Comparison of ENCODE assay signal across 12 mouse cellular contexts in the genomic region with DNA sequence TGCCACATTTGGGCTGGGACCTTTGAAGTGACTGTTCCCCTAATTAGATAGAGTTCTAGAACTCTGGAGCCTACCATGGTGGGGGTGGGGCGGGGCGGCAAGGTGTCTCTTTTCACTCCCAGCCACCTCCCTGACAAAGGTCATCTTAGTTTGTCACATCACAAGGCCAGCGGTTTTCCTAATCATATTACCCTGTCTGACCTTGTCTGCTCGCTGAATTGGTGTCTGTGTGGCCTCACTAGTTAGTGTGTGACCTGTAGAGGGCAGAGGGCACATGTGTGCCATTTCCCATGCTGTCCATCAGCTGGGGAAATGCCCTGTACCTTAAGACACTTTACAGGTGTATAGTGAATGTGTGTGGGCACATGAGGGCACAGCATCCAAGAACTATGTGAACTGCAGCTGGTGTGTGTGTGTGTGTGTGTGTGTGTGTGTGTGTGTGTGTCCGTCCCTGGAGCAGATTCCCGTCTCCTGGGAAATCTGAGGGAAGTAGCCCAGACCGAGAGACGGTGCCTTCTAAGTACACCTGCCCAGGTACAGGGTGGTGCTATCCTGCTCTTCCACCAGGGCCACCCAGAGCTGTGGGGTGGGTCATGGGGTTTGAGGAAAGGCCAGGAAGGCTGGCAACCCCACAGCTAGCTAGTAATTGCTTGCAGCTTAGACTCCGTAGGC.
A peak's percentile ranks its signal among the peaks of the same experiment; 100 is the strongest.
DNase-seq lines count a peak whose midpoint lies in the region; ATAC-seq and TF ChIP-seq lines count a peak whose summit lies in the region.
"Had no signal": no experiment of that assay in that cellular context is flagged by ENCODE, and none has a peak within 500 bp of the region (broad histone marks: within the 10 kb centered on the region; RNA-seq: fewer than 3 reads in every experiment).

No protein-coding gene starts in this region.

- no peaks in the 10 kb centered on the region for H3K9me3 ChIP-seq in heart, embryonic 15.5 days (replicated peaks)
- H3K9me3 ChIP-seq in liver, embryonic 11.5 days (ENCODE audit: control insufficient read depth, low read length): no peaks in the 10 kb centered on the region
- no peaks in the 10 kb centered on the region for H3K9me3 ChIP-seq in embryonic facial prominence, embryonic 14.5 days (ENCODE audit: control insufficient read depth, low read length)
- H3K9me3 ChIP-seq in midbrain, embryonic 13.5 days: no peaks in the 10 kb centered on the region
- H3K9me3 ChIP-seq: liver, embryonic 13.5 days had no signal

- no peak for TF ChIP-seq POLR2A in liver, adult 2 months (IDR thresholded peaks at IDR 0.05; ENCODE audit: extremely low read depth, insufficient read depth, low read length)

- peaks cover 19% of the 10 kb centered on the region for H3K4me1 ChIP-seq in heart, embryonic 15.5 days (replicated peaks)
- H3K4me1 ChIP-seq in liver, adult 2 months (ENCODE audit: control insufficient read depth, insufficient read depth, low read length): no peaks in the 10 kb centered on the region
- peaks cover 8% of the 10 kb centered on the region for H3K4me1 ChIP-seq in liver, embryonic 11.5 days (replicated peaks; ENCODE audit: control insufficient read depth, insufficient read depth, low read length)
- peaks cover 18% of the 10 kb centered on the region for H3K4me1 ChIP-seq in embryonic facial prominence, embryonic 14.5 days (ENCODE audit: control insufficient read depth, insufficient read depth, low read length)
- H3K4me1 ChIP-seq in midbrain, embryonic 13.5 days (replicated peaks): peaks cover 16% of the 10 kb centered on the region

- no peak overlapping the region for H3K9ac ChIP-seq in heart, embryonic 15.5 days
- no peak overlapping the region for H3K9ac ChIP-seq in liver, adult 2 months (ENCODE audit: low read depth, low read length)
- no peak overlapping the region for H3K9ac ChIP-seq in liver, embryonic 11.5 days (ENCODE audit: low read depth, low read length)
- H3K9ac ChIP-seq in embryonic facial prominence, embryonic 14.5 days (ENCODE audit: low read depth, low read length): no peak overlapping the region
- H3K9ac ChIP-seq in midbrain, embryonic 13.5 days (replicated peaks): no peak overlapping the region
- H3K9ac ChIP-seq: liver, embryonic 13.5 days had no signal

- H3K27ac ChIP-seq in heart, embryonic 15.5 days: peak overlapping the region; percentile 48; the same call in 1 of the 2 replicates
- H3K27ac ChIP-seq in liver, adult 2 months (replicated peaks; ENCODE audit: insufficient read depth, low read depth, low read length): no peak overlapping the region
- H3K27ac ChIP-seq in liver, embryonic 11.5 days (ENCODE audit: low read depth, low read length): no peak overlapping the region
- H3K27ac ChIP-seq in embryonic facial prominence, embryonic 14.5 days (replicated peaks; ENCODE audit: low read depth, low read length): peak overlapping the region; percentile 55
- H3K27ac ChIP-seq in midbrain, embryonic 13.5 days: peak overlapping the region; percentile 5; the same call in 1 of the 2 replicates
- H3K27ac ChIP-seq: liver, embryonic 13.5 days had no signal

- H3K4me2 ChIP-seq in heart, embryonic 15.5 days: peak overlapping the region; percentile 14; the same call in 1 of the 2 replicates
- no peak overlapping the region for H3K4me2 ChIP-seq in liver, embryonic 11.5 days
- H3K4me2 ChIP-seq in embryonic facial prominence, embryonic 14.5 days (ENCODE audit: low read depth, low read length): peak overlapping the region; percentile 12; the same call in 1 of the 2 replicates
- H3K4me2 ChIP-seq in midbrain, embryonic 13.5 days (replicated peaks): no peak overlapping the region
- H3K4me2 ChIP-seq: liver, embryonic 13.5 days had no signal

- no peak for TF ChIP-seq CTCF in liver, adult 2 months (IDR thresholded peaks at IDR 0.05; ENCODE audit: low read depth, low read length)

- no peaks in the 10 kb centered on the region for H3K36me3 ChIP-seq in heart, embryonic 15.5 days
- no peaks in the 10 kb centered on the region for H3K36me3 ChIP-seq in liver, adult 2 months (ENCODE audit: control insufficient read depth, insufficient read depth, low read length)
- no peaks in the 10 kb centered on the region for H3K36me3 ChIP-seq in liver, embryonic 11.5 days (ENCODE audit: control insufficient read depth, insufficient read depth, low read length)
- H3K36me3 ChIP-seq in embryonic facial prominence, embryonic 14.5 days (ENCODE audit: control insufficient read depth, insufficient read depth, low read length): no peaks in the 10 kb centered on the region
- H3K36me3 ChIP-seq in midbrain, embryonic 13.5 days: no peaks in the 10 kb centered on the region
- H3K36me3 ChIP-seq: liver, embryonic 13.5 days had no signal

- ATAC-seq in heart, embryonic 15.5 days (replicated peaks; ENCODE audit: insufficient number of reproducible peaks, insufficient read depth, low FRiP score, low read depth): no peak
- ATAC-seq in liver, embryonic 11.5 days (replicated peaks; ENCODE audit: low FRiP score): no peak
- ATAC-seq in embryonic facial prominence, embryonic 14.5 days (ENCODE audit: low read depth): no peak
- ATAC-seq in midbrain, embryonic 13.5 days: no peak

- DNase-seq in heart, postnatal 4 days: no peak
- peak; percentile 24 for DNase-seq in liver, adult 2 months (ENCODE audit: extremely low read depth, low read depth, low spot score)
- DNase-seq in liver, embryonic 11.5 days (ENCODE audit: low spot score): no peak
- no peak for DNase-seq in embryonic facial prominence, embryonic 14.5 days (ENCODE audit: low spot score)
- DNase-seq in right cerebral cortex, postnatal 36 days (ENCODE audit: low spot score in 2 of 2): no peak
- DNase-seq: gastrocnemius, postnatal 25 days; kidney, adult 8-10 months; liver, embryonic 13.5 days; lung, postnatal 4 days had no signal

- 0 out of 2 replicates have a peak, but pooled peaks cover 4% of the 10 kb centered on the region for H3K27me3 ChIP-seq in heart, embryonic 15.5 days
- no peaks in the 10 kb centered on the region for H3K27me3 ChIP-seq in liver, adult 2 months (ENCODE audit: control insufficient read depth, insufficient read depth, low read length)
- H3K27me3 ChIP-seq in liver, embryonic 11.5 days (replicated peaks; ENCODE audit: control insufficient read depth, insufficient read depth, low read length): peaks cover 3% of the 10 kb centered on the region; the same call in 1 of the 2 replicates
- H3K27me3 ChIP-seq in embryonic facial prominence, embryonic 14.5 days (replicated peaks; ENCODE audit: control insufficient read depth, insufficient read depth, low read length): no peaks in the 10 kb centered on the region
- 0 out of 2 replicates have a peak, but pooled peaks cover 4% of the 10 kb centered on the region for H3K27me3 ChIP-seq in midbrain, embryonic 13.5 days

- 36% methylated on average over 9 of the region's 9 CpGs for WGBS in heart, embryonic 15.5 days
- 51% methylated on average over 9 of the region's 9 CpGs for WGBS in liver, adult 2 months
- WGBS in liver, embryonic 11.5 days: 54% methylated on average over 9 of the region's 9 CpGs
- 26% methylated on average over 9 of the region's 9 CpGs for WGBS in embryonic facial prominence, embryonic 14.5 days
- WGBS in midbrain, embryonic 13.5 days: 58% methylated on average over 9 of the region's 9 CpGs

- H3K79me2 ChIP-seq in liver, adult 2 months (ENCODE audit: control insufficient read depth, insufficient read depth, low read length): no peaks in the 10 kb centered on the region

- no peak overlapping the region for H3K4me3 ChIP-seq in heart, embryonic 15.5 days
- no peak overlapping the region for H3K4me3 ChIP-seq in liver, adult 2 months (ENCODE audit: insufficient read depth, low read depth, low read length)
- no peak overlapping the region for H3K4me3 ChIP-seq in liver, embryonic 11.5 days (ENCODE audit: low read depth, low read length)
- H3K4me3 ChIP-seq in embryonic facial prominence, embryonic 14.5 days (ENCODE audit: low read depth, low read length): no peak overlapping the region
- no peak overlapping the region for H3K4me3 ChIP-seq in midbrain, embryonic 13.5 days (replicated peaks)
- H3K4me3 ChIP-seq: liver, embryonic 13.5 days; myocyte had no signal

Comparison
In these comparisons a context has a peak if more than half of its experiments do, and no peak if none do; other contexts are left out.
1. H3K27ac ChIP-seq: peak in heart, embryonic 15.5 days (single experiment), embryonic facial prominence, embryonic 14.5 days (single experiment) and midbrain, embryonic 13.5 days (single experiment); none in liver, adult 2 months (single experiment) and liver, embryonic 11.5 days (single experiment).
2. H3K4me2 ChIP-seq: peak in heart, embryonic 15.5 days (single experiment) and embryonic facial prominence, embryonic 14.5 days (single experiment); none in liver, embryonic 11.5 days (single experiment) and midbrain, embryonic 13.5 days (single experiment).